Mouse (Mus musculus): Measurements from ENCODE around the gene Sapcd2.
"Not testable (repeated sequence)": the region's sequence is repeated elsewhere in the genome, so short reads cannot be mapped to it uniquely, and the experiment has no call there.

The Sapcd2 gene

DNA sequence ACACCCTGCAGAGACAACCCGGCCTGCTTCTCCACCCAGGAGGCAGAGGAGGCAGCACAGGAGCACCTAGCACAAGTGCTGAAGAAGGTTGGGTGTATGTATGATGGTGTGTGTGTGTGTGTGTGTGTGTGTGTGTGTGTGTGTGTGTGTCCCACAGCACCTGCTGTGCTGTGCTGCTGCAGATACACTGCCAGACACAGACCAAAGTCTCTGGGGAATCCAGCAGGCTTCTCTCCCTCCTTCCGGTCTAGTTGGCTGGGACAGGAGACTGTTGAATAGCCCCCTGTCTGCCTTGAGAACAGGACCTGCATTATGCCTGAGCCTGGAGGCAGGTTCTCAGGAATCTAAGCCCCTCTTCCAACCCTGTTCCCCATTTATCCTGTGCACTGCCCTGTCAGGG, 1.3 kb downstream of the Sapcd2 start:
- no peak for DNase-seq

GRCm38 (mm10) chr2:25376589-25376988, 4.5 kb downstream of the Sapcd2 start:
- DNase-seq, result peak; percentile 34

- DNase-seq, result no peak
Measured at GRCm38 (mm10) chr2:25384492-25384891, 12.4 kb downstream of the Sapcd2 start.

- no peak for DNase-seq
Measured at GRCm38 (mm10) chr2:25391266-25391665, 19.1 kb downstream of the Sapcd2 start.

- DNase-seq, result no peak
Measured at GRCm38 (mm10) chr2:25394281-25395221, 22.4 kb downstream of the Sapcd2 start.

- peak; percentile 17 for DNase-seq
Measured at GRCm38 (mm10) chr2:25395721-25396596, 23.8 kb downstream of the Sapcd2 start, which contains the start of gene Entpd2. Gene Entpd2, plus strand, starts transcription at chr2:25395874.

GRCm38 (mm10) chr2:25396597-25396983, 24.5 kb downstream of the Sapcd2 start:
- no peak for DNase-seq

DNA sequence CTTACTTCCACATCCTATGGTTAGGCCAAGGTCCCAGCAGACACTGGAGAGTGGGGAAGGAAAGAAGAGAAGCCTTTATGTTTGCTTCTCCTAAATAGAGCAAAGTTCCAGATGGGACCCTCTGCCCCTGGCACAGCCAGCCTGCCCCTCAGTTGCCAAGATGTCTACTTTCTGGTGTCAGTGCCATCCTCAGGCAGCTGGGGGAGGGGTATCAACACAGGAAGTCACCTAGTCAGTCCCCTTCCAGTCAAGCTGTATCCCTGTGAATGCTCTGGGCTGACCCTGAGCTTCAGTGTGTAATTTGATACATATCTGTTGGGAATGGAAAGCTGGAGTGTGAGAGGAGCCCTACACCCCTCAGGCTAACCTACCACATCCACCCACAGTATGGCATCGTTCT, 24.9 kb downstream of the Sapcd2 start:
- DNase-seq, result no peak

- DNase-seq, result no peak
Measured at GRCm38 (mm10) chr2:25398065-25398464, 25.9 kb downstream of the Sapcd2 start.

DNA sequence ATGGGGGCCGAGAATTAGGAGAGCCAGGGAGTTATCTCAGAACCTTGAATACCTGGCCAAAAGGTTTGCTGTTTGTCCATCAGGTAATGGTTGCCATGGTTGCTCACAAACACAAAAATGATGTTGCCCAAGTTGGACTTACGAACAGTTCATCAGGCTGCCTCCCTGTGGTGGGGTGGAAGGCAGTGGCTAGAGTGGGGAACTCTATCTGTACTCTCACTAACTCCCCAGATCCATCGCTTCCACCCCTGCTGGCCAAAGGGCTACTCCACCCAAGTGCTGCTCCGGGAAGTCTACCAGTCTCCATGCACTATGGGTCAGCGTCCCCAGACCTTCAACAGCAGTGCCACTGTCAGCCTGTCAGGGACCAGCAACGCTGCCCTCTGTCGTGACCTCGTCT, 26.9 kb downstream of the Sapcd2 start, which contains the start of gene Npdc1:
Gene Npdc1 (plus strand): TSS at position 301 of the 400 bp plus-strand sequence.
- DNase-seq, result no peak

DNA sequence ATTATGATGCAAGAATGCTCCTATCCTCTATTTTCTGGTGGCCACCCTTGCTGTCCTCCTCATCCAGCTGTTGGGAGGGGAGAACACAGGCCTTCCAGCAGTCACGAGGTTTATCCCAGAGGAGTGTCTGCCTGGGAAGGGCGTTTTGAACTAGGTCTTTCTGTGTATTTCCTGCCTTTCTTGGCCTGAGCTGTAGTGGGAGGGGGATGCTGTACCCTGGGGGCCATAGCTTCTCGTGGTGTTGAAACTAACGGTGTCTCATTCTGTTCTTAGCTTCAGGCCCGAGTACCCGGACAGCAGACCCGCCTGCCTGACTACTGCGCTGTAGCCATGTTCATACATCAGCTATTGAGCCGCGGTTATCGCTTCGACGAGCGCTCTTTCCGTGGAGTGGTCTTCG, 28.2 kb downstream of the Sapcd2 start:
- DNase-seq, result no peak

- DNase-seq, result peak; percentile 53
Measured at GRCm38 (mm10) chr2:25400764-25401163, 28.6 kb downstream of the Sapcd2 start.

DNA sequence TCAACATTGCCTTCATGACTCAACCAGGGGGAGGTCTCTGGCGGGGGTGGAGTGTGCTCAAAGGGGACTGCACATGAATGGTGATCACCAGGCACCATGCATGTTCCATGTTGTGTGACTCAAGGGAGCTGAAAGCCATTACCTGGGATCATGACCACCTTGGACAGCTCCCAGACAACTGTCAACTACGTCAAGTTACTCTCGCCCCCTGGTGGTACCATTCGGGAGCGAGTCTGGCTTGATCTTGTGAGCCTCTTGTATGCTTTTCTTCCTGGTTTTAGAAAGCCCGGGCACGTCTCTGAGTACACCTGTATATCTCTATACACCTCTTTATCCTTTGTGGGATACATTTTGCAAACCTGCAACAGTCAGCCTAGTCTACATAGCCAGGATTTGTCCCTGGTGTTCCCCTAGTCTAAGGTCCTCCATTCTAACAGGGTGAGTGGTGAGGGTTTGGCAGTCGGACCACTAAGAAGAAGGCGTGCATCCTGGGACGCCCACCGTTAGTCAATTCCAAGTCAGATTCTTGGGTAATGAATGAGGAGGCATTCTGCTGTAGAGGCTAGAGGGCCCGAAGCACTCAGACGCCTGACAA, 30.4 kb downstream of the Sapcd2 start:
- peak; percentile 89 for DNase-seq

GRCm38 (mm10) chr2:25402972-25403601, 31.0 kb downstream of the Sapcd2 start:
- DNase-seq, result peak; percentile 55

- DNase-seq, result no peak
Measured at GRCm38 (mm10) chr2:25403994-25404393, 31.9 kb downstream of the Sapcd2 start.

GRCm38 (mm10) chr2:25408908-25409307, 36.8 kb downstream of the Sapcd2 start:
- no peak for DNase-seq

DNA sequence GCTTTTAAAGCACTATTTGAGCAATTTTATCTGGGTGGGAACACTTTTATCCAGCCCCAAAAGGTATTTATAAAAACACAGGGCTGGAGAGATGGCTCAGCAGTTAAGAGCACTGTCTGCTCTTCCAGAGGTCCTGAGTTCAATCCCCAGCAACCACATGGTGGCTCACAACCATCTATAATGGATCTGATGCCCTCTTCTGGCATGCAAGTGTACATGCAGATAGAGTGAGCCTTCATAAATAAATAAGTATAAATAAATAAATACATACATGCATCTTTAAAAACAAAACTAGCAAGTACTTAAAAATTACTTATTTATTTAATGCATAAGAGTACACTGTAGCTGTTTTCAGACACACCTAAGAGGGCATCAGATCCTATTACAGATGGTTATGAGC, 41.3 kb downstream of the Sapcd2 start:
- not testable (repeated sequence) for DNase-seq

DNA sequence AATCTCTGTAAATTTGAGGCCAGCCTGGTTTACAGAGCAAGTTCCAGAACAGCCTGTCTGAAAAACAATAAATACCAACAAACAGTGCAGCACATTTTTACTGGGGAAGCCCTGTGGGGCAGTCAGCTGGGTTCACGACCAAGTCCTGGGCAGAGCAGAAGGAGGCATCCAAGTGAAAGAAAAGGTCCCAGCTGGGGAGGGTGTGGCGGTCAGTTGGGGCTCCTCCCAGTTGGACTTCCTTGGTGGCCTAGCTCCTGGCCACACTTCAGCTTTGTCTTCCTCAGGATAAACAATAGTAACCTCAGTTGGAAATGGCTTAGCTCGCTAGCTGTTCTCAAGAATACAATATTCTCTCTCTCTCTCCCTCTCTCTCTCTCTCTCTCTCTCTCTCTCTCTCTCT, 45.3 kb downstream of the Sapcd2 start:
- no peak for DNase-seq

GRCm38 (mm10) chr2:25421896-25422295, 49.8 kb downstream of the Sapcd2 start:
- peak; percentile 70 for DNase-seq

DNA sequence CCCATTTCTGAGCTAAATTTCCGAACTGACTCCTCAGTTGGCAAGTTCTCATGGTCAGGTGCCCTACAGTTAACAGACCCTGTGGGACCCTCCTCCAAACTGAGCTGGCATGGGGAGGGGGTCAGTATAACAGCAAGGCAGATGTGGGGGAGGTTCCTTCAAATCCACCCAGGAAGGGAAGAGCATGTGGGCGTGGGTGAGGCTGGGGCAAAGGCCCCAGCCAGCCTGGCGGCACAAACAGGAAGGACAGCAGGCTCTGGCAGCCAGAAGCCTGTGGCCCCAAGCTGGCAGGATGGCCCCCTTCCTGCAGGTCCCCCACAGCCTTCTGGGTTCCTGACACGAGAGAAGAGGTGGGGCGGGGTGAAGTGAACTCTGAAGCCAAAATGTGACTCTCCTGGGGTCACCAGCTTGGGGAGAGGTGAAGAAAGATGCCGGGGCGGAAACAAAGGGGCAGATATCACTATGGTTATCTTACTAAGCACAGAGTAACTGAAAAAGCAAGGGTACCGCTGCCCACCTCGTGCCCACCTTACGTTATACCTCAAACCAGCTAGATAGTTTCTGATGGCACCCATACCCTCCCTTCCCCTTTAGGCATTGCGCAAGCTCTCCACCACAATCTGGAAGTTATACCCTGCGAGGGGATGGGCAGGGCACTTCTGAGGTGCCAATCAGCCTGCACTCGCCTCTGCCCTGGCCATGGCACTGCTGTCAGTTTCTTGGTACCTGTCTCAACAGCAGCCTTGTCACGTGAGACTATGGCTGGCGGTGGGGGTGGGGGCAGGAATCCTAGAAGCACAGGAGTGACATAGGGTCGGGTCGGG, 50.7 kb downstream of the Sapcd2 start, which contains the start of gene Fut7:
Gene Fut7 (plus strand): TSS at position 681 of the 824 bp plus-strand sequence.
- DNase-seq, result peak; percentile 57

DNA sequence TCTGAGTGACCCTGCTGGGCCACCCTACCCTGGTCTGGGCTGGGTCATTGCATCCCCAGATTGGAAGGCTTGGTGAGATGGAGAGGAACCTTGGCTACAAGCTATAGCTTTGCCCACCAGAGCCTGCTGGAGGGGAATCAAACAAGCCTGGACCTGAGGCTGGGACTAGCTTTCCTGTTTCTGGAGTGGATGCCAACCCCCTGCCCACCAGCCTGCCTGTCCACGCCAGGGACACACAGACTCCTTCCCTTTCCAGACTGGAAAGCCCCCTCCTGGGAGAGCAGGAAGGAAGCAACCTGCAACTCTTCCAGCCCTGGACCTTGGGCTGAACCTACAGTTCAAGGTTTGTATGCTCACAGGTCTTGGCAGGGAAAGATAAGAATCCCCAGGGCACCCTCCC, 51.5 kb downstream of the Sapcd2 start:
- no peak for DNase-seq

GRCm38 (mm10) chr2:25425481-25425880, 53.4 kb downstream of the Sapcd2 start:
- no peak for DNase-seq
